Mouse (Mus musculus) intestine, postnatal 0 days (tissue): Measurements from ENCODE around the gene 4930568D16Rik. TPM values are rescaled to one million over a fixed set of nuclear protein-coding genes. Genes with fewer than 3 reads are reported as not detected.

Source experiments
- ATAC-seq: fragments of 200-750 bp; cut with Nextera tagmentation; 2 replicates; pipeline ENCODE4 v1.8.0; 2017; ENCODE audit warnings: mild to moderate bottlenecking, moderate TSS enrichment, moderate library complexity
- H3K27ac ChIP-seq: fragments of 300-500 bp; sonication (generic); 2 replicates; pipeline ENCODE4 v1.5.1; 2014; ENCODE audit warnings: mild to moderate bottlenecking, low read depth, low read length, moderate library complexity
- H3K27me3 ChIP-seq: fragments of 300-500 bp; sonication (generic); replicated peaks from 2 replicates; pipeline ENCODE4 v1.6.1; 2014; ENCODE audit warnings: low read length, mixed read lengths; ENCODE audit not compliant: control insufficient read depth, insufficient read depth
- H3K36me3 ChIP-seq: fragments of 300-500 bp; sonication (generic); 2 replicates; pipeline ENCODE4 v1.6.1; 2014; ENCODE audit warnings: mild to moderate bottlenecking, moderate library complexity; ENCODE audit not compliant: control insufficient read depth, insufficient read depth
- H3K4me1 ChIP-seq: fragments of 300-500 bp; sonication (generic); replicated peaks from 2 replicates; pipeline ENCODE4 v1.6.1; 2014; ENCODE audit warnings: antibody characterized with exemption, low read length, mixed read lengths; ENCODE audit not compliant: control insufficient read depth, insufficient read depth
- H3K4me2 ChIP-seq: fragments of 300-500 bp; sonication (generic); replicated peaks from 2 replicates; pipeline ENCODE4 v1.6.1; 2014; ENCODE audit warnings: low read depth, mild to moderate bottlenecking, moderate library complexity
- H3K4me3 ChIP-seq: fragments of 300-500 bp; sonication (generic); 2 replicates; pipeline ENCODE4 v1.5.1; 2014; ENCODE audit warnings: low read depth, low read length
- H3K9ac ChIP-seq: fragments of 300-500 bp; sonication (generic); 2 replicates; pipeline ENCODE4 v1.6.1; 2014; ENCODE audit warnings: mild to moderate bottlenecking, low read depth, low read length
- H3K9me3 ChIP-seq: fragments of 300-500 bp; sonication (generic); 2 replicates; pipeline ENCODE4 v1.6.1; 2016; ENCODE audit warnings: mixed run types; ENCODE audit not compliant: control insufficient read depth
- CTCF ChIP-seq: sonication (generic); IDR thresholded peaks from 2 replicates; pipeline ENCODE4 v1.5.1; 2016; ENCODE audit warnings: low read depth, mild to moderate bottlenecking, control low read depth, antibody characterized with exemption, moderate library complexity
- WGBS: fragments of 180-500 bp; shearing (Covaris S2); extraction: QIAGEN DNeasy Blood & Tissue Kit; methylation state at CpG from one replicate; pipeline ENCODE4 v1.1.7; 2014; 5-methylcytosine and 5-hydroxymethylcytosine counted together
- polyA plus RNA-seq: library from polyadenylated mRNA; unstranded; fragments of >200 nt; fragmentation: Nextera tagmentation; extraction: Ambion mirVana; gene quantifications from 2 replicates; pipeline ENCODE4 v1.2.1, GENCODE M21; 2015

The 4930568D16Rik gene
- polyA plus RNA-seq, 1 experiment from 2014 or later = not detected

DNA sequence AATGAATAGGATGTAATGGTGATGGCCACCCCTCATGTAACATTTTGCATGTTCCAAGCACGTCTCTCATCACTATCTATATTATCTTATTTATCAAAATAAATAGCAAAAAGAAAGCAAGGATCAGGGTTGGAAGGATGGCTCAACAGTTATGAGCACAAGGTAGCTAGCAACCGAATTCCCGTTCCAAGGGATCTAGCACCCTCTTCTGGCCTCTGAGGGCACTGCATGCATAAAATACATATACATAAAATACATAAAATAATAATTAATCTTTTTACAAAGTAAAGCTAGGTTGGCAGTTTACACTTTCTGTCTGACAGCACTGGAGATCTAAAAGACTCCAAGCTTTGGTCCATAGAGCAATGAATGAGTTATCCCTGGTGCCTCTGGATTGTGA is 5.5 kb upstream of the 4930568D16Rik start:
- Histone ChIP-seq H3K4me3 (no peak overlapping the region), H3K9me3 (no peaks in the 10 kb centered on the region), H3K9ac (no peak overlapping the region), H3K4me1 (no peaks in the 10 kb centered on the region), H3K36me3 (no peaks in the 10 kb centered on the region), H3K27me3 (no peaks in the 10 kb centered on the region), H3K27ac (no peak overlapping the region), H3K4me2 (no peak overlapping the region)
- WGBS = 25% methylated on average over 3 of the region's 3 CpGs
- TF ChIP-seq CTCF = peak; percentile 80
- ATAC-seq = no peak

DNA sequence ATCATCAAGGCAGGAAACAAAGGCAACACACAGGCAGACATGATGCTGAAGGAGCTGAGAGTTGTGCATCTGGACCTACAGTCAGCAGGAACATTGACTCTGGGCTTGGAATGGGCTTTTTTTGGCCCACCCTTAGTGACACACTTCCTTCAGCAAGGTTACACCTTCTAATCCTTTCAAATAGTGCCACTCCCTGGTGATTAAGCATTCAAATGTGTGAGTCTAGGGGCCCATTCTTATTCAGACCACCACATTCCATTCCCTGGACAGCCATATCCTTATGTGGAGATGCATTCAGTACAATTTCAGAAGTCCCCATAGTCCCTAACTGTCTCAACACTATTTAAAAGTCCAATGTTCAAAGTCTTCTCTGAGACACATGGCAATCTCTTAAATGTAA is 3.2 kb upstream of the 4930568D16Rik start:
- no peak for TF ChIP-seq CTCF
- no peaks in the 10 kb centered on the region for H3K36me3 ChIP-seq
- ATAC-seq = no peak

DNA sequence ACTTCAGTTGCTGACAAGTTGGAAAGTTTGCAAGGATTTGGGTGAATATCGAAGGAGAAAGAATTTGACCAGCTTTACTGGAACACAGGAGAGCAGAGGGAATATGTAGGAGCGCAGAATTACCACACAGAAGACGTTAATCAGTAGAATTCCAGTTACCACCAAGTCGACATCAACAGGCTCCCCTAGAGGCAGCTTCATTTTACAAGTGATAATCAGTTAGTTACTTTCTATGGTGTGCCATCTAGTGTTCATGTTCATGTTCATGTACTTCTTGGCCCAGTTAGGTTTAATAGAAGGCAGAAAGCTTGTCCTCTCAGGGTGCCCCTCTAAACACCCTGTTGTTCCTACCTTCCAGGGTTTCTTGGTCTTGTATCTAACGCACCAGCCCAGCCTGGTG is 18.3 kb downstream of the 4930568D16Rik start:
- Histone ChIP-seq H3K9ac (no peak overlapping the region), H3K27me3 (no peaks in the 10 kb centered on the region), H3K4me1 (no peaks in the 10 kb centered on the region), H3K9me3 (no peaks in the 10 kb centered on the region), H3K27ac (no peak overlapping the region), H3K4me3 (no peak overlapping the region), H3K36me3 (no peaks in the 10 kb centered on the region), H3K4me2 (no peak overlapping the region)
- peak; percentile 87 for TF ChIP-seq CTCF
- ATAC-seq = 0 out of 2 replicates have a peak, but pooled peaks have one; percentile 22
- WGBS = 42% methylated on average over 5 of the region's 5 CpGs

More for the DNA sequence above, 3.2 kb upstream of the 4930568D16Rik start:
- H3K27ac ChIP-seq = no peak overlapping the region
- no peak overlapping the region for H3K9ac ChIP-seq
- no peaks in the 10 kb centered on the region for H3K4me1 ChIP-seq
- no peak overlapping the region for H3K4me3 ChIP-seq
- no peaks in the 10 kb centered on the region for H3K9me3 ChIP-seq
- H3K27me3 ChIP-seq = no peaks in the 10 kb centered on the region
- no peak overlapping the region for H3K4me2 ChIP-seq

DNA sequence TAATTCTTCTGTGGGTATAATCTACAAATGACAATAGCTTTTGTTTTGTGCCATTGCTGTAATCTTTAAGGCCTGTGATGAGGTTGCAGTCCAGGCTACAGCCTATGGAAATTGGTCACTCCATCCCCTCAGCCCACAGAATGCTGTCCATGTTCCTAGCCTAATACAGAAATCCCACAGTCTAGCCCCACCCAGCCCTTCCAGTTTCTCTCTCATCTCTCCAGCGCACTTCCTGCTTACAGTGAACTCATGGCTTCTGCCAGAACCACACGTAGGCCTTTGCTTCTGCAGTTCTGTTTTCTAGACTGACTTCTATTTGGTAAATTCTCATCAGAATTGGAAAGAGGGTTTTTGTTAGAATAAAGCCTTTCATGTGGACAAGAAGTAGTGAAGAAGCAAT is 21.5 kb downstream of the 4930568D16Rik start:
- Histone ChIP-seq H3K27me3 (no peaks in the 10 kb centered on the region), H3K4me3 (no peak overlapping the region), H3K9me3 (no peaks in the 10 kb centered on the region), H3K4me2 (no peak overlapping the region), H3K27ac (no peak overlapping the region), H3K4me1 (no peaks in the 10 kb centered on the region), H3K36me3 (no peaks in the 10 kb centered on the region), H3K9ac (no peak overlapping the region)
- TF ChIP-seq CTCF = no peak
- no peak for ATAC-seq
- WGBS = 44% methylated on average over 2 of the region's 2 CpGs

DNA sequence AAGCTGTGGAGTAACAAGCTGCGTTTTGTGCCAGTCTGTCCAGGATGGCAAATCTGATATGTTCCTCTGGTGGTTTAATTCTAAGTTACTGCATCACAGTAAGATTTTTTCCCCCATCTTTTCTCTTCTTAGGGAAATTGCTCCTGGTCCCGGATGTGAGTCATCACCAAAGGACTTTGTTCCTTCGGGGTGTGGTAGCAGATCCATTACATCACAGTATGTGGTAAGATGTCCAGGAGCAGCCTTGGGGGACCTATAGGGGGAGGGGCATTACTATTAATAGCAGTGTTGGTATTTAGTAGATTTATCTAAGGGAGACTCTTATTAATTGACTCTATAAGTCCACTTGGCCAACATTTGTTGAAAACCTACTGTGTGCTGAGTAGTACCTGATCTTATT is 24.9 kb downstream of the 4930568D16Rik start:
- peak; percentile 73 for ATAC-seq
- H3K4me3 ChIP-seq = no peak overlapping the region
- H3K9me3 ChIP-seq = no peaks in the 10 kb centered on the region
- H3K36me3 ChIP-seq = no peaks in the 10 kb centered on the region
- 50% methylated on average over 3 of the region's 3 CpGs for WGBS
- H3K4me2 ChIP-seq = no peak overlapping the region
- H3K9ac ChIP-seq = no peak overlapping the region
- no peak overlapping the region for H3K27ac ChIP-seq
- H3K4me1 ChIP-seq = peaks cover 5% of the 10 kb centered on the region; the same call in 1 of the 2 replicates
- H3K27me3 ChIP-seq = no peaks in the 10 kb centered on the region
- no peak for TF ChIP-seq CTCF

DNA sequence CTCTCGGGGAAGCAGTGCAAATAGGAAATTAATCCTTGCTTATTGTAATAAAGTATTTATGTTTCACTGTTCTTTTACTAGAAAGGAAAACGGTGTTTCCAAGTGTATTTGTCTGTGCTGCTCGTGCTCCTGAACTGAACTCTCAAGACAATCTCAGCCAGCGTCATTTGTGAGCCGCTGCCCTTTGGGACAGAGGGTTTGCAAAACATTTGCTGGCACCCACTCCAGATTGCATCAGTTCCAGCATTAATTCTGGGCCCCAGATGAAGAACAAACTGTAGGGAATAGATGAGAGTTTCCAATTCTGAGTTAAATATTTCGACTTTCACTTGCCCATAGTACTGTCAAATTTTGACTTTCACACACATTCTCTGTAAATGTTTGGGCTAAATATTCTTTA is 28.8 kb downstream of the 4930568D16Rik start:
- peaks cover 5% of the 10 kb centered on the region; the same call in 1 of the 2 replicates for H3K4me1 ChIP-seq
- H3K4me3 ChIP-seq = no peak overlapping the region
- peak overlapping the region; percentile 71 for H3K27ac ChIP-seq
- WGBS = 27% methylated on average over 6 of the region's 6 CpGs
- H3K9ac ChIP-seq = no peak overlapping the region
- H3K36me3 ChIP-seq = no peaks in the 10 kb centered on the region
- no peaks in the 10 kb centered on the region for H3K27me3 ChIP-seq
- no peaks in the 10 kb centered on the region for H3K9me3 ChIP-seq
- H3K4me2 ChIP-seq = no peak overlapping the region; the same call in 1 of the 2 replicates
- no peak for TF ChIP-seq CTCF
- no peak for ATAC-seq

DNA sequence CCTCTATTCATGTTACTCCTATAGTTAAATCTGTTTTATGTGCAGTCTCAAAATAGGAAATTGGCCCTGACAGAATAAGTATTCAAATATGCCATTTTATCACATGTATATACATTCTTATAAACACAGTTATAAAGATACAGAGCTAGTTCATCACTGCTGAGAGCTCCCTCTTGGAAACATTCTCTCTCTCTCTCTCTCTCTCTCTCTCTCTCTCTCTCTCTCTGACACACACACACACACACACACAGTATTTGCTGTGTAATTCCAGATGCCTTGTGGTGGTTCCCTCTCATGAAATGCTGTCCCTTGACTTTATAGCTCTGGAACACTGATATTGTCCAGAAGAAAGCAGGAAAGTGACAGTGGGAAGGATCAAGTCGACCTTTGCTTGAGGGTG is 29.5 kb downstream of the 4930568D16Rik start:
- Histone ChIP-seq H3K27ac (peak overlapping the region; percentile 71), H3K4me2 (peak overlapping the region; percentile 10; the same call in 1 of the 2 replicates), H3K36me3 (no peaks in the 10 kb centered on the region), H3K4me3 (no peak overlapping the region), H3K4me1 (peaks cover 6% of the 10 kb centered on the region; the same call in 1 of the 2 replicates), H3K9me3 (no peaks in the 10 kb centered on the region), H3K9ac (no peak overlapping the region), H3K27me3 (no peaks in the 10 kb centered on the region)
- 15% methylated on average over 1 of the region's 1 CpGs for WGBS
- TF ChIP-seq CTCF = no peak
- no peak for ATAC-seq
